Mouse (Mus musculus) embryonic facial prominence, embryonic 15.5 days (tissue): ENCODE measurements around the gene Gtpbp3. TPM values are rescaled to one million over a fixed set of nuclear protein-coding genes. Genes with fewer than 3 reads are reported as not detected.

Experiments used
- ATAC-seq: fragments of 200-750 bp; cut with Nextera tagmentation; 2 replicates; pipeline ENCODE4 v1.8.0; 2017; ENCODE audit warnings: low read depth, moderate TSS enrichment; ENCODE audit not compliant: insufficient number of reproducible peaks, low FRiP score, low TSS enrichment
- H3K27ac ChIP-seq: fragments of 300-500 bp; sonication (generic); replicated peaks from 2 replicates; pipeline ENCODE4 v1.5.1; 2015; ENCODE audit warnings: mild to moderate bottlenecking, inconsistent platforms
- H3K27me3 ChIP-seq: fragments of 300-500 bp; sonication (generic); 2 replicates; pipeline ENCODE4 v1.6.1; 2015; ENCODE audit warnings: inconsistent platforms
- H3K36me3 ChIP-seq: fragments of 300-500 bp; sonication (generic); 2 replicates; pipeline ENCODE4 v1.6.1; 2015; ENCODE audit warnings: mild to moderate bottlenecking, inconsistent platforms
- H3K4me1 ChIP-seq: fragments of 300-500 bp; sonication (generic); 2 replicates; pipeline ENCODE4 v1.6.1; 2015; ENCODE audit warnings: inconsistent platforms
- H3K4me2 ChIP-seq: fragments of 300-500 bp; sonication (generic); replicated peaks from 2 replicates; pipeline ENCODE4 v1.6.1; 2015; ENCODE audit warnings: mild to moderate bottlenecking, inconsistent platforms
- H3K4me3 ChIP-seq: fragments of 300-500 bp; sonication (generic); replicated peaks from 2 replicates; pipeline ENCODE4 v1.5.1; 2015; ENCODE audit warnings: mild to moderate bottlenecking, inconsistent platforms
- H3K9ac ChIP-seq: fragments of 300-500 bp; sonication (generic); 2 replicates; pipeline ENCODE4 v1.6.1; 2015; ENCODE audit warnings: inconsistent platforms
- H3K9me3 ChIP-seq: fragments of 300-500 bp; sonication (generic); replicated peaks from 2 replicates; pipeline ENCODE4 v1.6.1; 2016; ENCODE audit warnings: inconsistent platforms
- WGBS: fragments of 180-500 bp; shearing (Covaris S2); methylation state at CpG from one replicate; pipeline ENCODE4 v1.1.7; 2015; 5-methylcytosine and 5-hydroxymethylcytosine counted together
- polyA plus RNA-seq: library from polyadenylated mRNA; unstranded; fragments of >200 nt; fragmentation: Nextera tagmentation; extraction: Ambion mirVana; gene quantifications from 2 replicates; pipeline ENCODE4 v1.2.1, GENCODE M21; 2015

Gene Gtpbp3
- polyA plus RNA-seq = 15.9 and 17.3 TPM in 2 replicates

GRCm38 (mm10) chr8:71487691-71488445 lies at the start of gene Gtpbp3:
Gtpbp3 (plus strand) TSS chr8:71488103.
- under 1% methylated on average over 33 of the region's 33 CpGs for WGBS
- Histone ChIP-seq H3K9ac (peak within 1 kb of the TSS; percentile 75), H3K36me3 (peaks cover 28% of the 10 kb centered on the region), H3K4me2 (peak within 1 kb of the TSS; percentile 100), H3K27me3 (no peaks in the 10 kb centered on the region), H3K9me3 (no peaks in the 10 kb centered on the region), H3K4me1 (peaks cover 34% of the 10 kb centered on the region), H3K27ac (peak within 1 kb of the TSS; percentile 96), H3K4me3 (peak within 1 kb of the TSS; percentile 72)
- ATAC-seq = peak; percentile 55

GRCm38 (mm10) chr8:71441404-71441803 lies 46.5 kb upstream of the Gtpbp3 start:
- Histone ChIP-seq H3K4me3 (no peak overlapping the region), H3K27me3 (peaks cover 4% of the 10 kb centered on the region), H3K4me2 (no peak overlapping the region), H3K4me1 (no peaks in the 10 kb centered on the region), H3K36me3 (no peaks in the 10 kb centered on the region), H3K9me3 (no peaks in the 10 kb centered on the region), H3K27ac (no peak overlapping the region), H3K9ac (no peak overlapping the region)
- ATAC-seq = no peak
- WGBS = under 1% methylated on average over 7 of the region's 7 CpGs

GRCm38 (mm10) chr8:71445096-71445495 lies 42.8 kb upstream of the Gtpbp3 start:
- WGBS = 72% methylated on average over 7 of the region's 7 CpGs
- no peak for ATAC-seq

DNA sequence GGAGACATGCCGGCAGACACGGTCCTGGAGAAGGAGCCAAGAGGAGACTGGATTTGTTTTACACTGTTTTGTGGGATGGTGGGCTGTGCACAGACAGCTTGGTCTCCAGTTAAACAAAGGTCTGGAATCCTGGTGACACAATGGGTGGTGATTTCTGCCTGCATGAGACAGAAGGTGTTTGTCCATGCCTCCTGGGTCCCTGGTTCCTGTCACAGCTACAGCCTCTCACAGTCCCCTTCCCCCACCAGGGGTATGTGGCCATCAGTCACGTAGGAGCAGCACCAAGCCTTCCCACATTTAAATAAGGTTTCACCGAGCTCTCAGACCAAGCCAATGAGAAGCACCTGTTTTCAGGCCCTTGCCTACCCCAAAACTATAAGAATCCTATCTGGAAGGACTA lies 36.6 kb upstream of the Gtpbp3 start:
- 65% methylated on average over 4 of the region's 4 CpGs for WGBS
- Histone ChIP-seq H3K9me3 (no peaks in the 10 kb centered on the region), H3K27me3 (no peaks in the 10 kb centered on the region)

More at GRCm38 (mm10) chr8:71445096-71445495, 42.8 kb upstream of the Gtpbp3 start:
- no peak overlapping the region for H3K9ac ChIP-seq
- no peaks in the 10 kb centered on the region for H3K36me3 ChIP-seq
- no peak overlapping the region for H3K27ac ChIP-seq
- H3K4me1 ChIP-seq = no peaks in the 10 kb centered on the region
- no peak overlapping the region for H3K4me2 ChIP-seq
- no peaks in the 10 kb centered on the region for H3K9me3 ChIP-seq
- peaks cover 4% of the 10 kb centered on the region for H3K27me3 ChIP-seq
- no peak overlapping the region for H3K4me3 ChIP-seq

DNA sequence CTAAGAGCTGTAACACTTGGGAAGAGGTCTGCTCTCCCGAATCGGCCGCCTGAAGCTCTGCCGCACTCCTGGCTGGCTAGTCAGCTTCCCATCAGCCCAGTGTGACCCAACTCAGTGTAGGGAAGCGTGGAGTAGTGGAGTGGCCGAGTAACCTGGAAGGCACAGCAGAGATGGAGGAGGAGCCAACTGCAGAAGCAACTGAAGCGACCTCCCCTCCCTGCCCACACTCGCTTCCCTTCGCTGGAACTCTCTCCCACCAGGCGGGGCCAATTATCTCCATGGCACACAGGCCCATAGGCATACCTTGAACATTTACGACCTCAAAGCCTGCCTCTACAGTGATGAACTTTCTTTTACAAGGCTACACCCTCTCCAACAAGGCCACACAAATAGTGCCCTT lies 36.1 kb upstream of the Gtpbp3 start:
- no peak overlapping the region for H3K4me2 ChIP-seq
- WGBS = 35% methylated on average over 11 of the region's 11 CpGs
- no peaks in the 10 kb centered on the region for H3K9me3 ChIP-seq
- H3K36me3 ChIP-seq = 0 out of 2 replicates have a peak, but pooled peaks cover 2% of the 10 kb centered on the region
- H3K27ac ChIP-seq = no peak overlapping the region
- H3K4me3 ChIP-seq = no peak overlapping the region
- no peaks in the 10 kb centered on the region for H3K4me1 ChIP-seq
- H3K27me3 ChIP-seq = no peaks in the 10 kb centered on the region
- no peak overlapping the region for H3K9ac ChIP-seq
- ATAC-seq = no peak

More for the DNA sequence above, 36.6 kb upstream of the Gtpbp3 start:
- no peak overlapping the region for H3K4me3 ChIP-seq
- no peaks in the 10 kb centered on the region for H3K4me1 ChIP-seq
- no peak for ATAC-seq
- H3K36me3 ChIP-seq = 0 out of 2 replicates have a peak, but pooled peaks cover 2% of the 10 kb centered on the region
- H3K4me2 ChIP-seq = no peak overlapping the region
- no peak overlapping the region for H3K27ac ChIP-seq
- no peak overlapping the region for H3K9ac ChIP-seq

- Histone ChIP-seq H3K4me3 (no peak overlapping the region), H3K9ac (no peak overlapping the region), H3K27me3 (no peaks in the 10 kb centered on the region), H3K27ac (no peak overlapping the region), H3K4me1 (0 out of 2 replicates have a peak, but pooled peaks cover 4% of the 10 kb centered on the region), H3K36me3 (peaks cover 7% of the 10 kb centered on the region; the same call in 1 of the 2 replicates), H3K9me3 (no peaks in the 10 kb centered on the region), H3K4me2 (no peak overlapping the region)
- ATAC-seq = peak; percentile 55; the same call in 1 of the 2 replicates
- 60% methylated on average over 2 of the region's 2 CpGs for WGBS
These were observed 35.2 kb upstream of the Gtpbp3 start for GRCm38 (mm10) chr8:71452669-71453068.

- no peak for ATAC-seq
- H3K9me3 ChIP-seq = no peaks in the 10 kb centered on the region
- H3K27me3 ChIP-seq = no peaks in the 10 kb centered on the region
- H3K4me3 ChIP-seq = no peak overlapping the region
- H3K4me2 ChIP-seq = no peak overlapping the region
- WGBS = 81% methylated on average over 8 of the region's 8 CpGs
- H3K27ac ChIP-seq = no peak overlapping the region
- H3K36me3 ChIP-seq = peaks cover 26% of the 10 kb centered on the region
- 0 out of 2 replicates have a peak, but pooled peaks cover 4% of the 10 kb centered on the region for H3K4me1 ChIP-seq
- H3K9ac ChIP-seq = no peak overlapping the region
These were observed 33.2 kb upstream of the Gtpbp3 start for GRCm38 (mm10) chr8:71454668-71455067.

DNA sequence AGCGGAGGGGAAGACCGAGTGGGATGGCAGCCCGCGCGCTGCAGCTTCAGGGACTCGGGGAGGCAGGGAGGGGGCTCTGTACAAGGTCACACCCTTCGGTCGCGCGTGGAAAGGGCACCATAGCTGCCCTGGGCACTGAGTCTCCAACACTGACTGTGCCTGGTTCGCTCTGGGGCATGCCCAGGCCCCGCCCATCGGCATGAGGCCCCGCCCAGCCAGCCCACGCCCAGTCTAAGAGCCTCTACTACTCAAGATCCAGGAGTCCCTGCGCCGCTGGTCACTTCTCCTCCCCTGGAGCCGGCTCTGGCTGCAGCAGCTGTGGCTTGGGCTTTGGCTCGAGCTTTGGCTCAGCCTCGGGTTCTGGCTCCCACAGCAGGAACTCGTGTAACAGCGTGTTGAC lies 31.0 kb upstream of the Gtpbp3 start:
- H3K4me2 ChIP-seq = no peak overlapping the region
- peak; percentile 36; the same call in 1 of the 2 replicates for ATAC-seq
- no peak overlapping the region for H3K27ac ChIP-seq
- WGBS = 47% methylated on average over 22 of the region's 22 CpGs
- H3K9me3 ChIP-seq = no peaks in the 10 kb centered on the region
- H3K9ac ChIP-seq = no peak overlapping the region
- H3K27me3 ChIP-seq = no peaks in the 10 kb centered on the region
- 0 out of 2 replicates have a peak, but pooled peaks cover 15% of the 10 kb centered on the region for H3K4me1 ChIP-seq
- H3K36me3 ChIP-seq = peaks cover 42% of the 10 kb centered on the region
- no peak overlapping the region for H3K4me3 ChIP-seq

DNA sequence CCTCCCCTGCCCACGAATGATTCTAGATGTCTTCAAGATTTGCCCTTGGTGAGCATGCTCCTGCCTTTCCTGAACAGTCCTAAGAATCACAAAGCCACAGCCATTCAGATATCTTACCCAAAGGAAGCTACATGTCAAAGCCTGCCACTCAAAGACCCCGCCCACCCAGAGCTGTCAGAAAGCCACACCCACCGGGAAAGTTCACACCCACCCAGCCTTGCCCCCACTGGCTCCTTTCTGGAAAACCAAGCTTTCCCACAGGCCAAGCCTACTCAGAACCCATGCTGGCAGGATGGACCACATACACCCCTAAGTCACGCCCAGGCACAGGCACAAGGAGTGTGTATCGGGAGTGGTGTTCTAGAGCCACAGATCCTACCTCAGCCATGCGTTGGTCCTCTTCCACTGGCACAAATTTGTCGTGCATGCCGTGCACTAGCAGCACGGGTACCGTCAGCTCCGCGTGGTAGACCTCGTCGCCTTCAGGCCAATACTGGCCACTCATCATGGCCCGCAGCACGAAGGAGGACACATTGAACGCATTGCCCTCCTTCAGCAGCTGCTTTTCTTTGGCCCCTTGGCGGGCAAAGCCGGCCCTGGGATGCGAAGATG lies 30.1 kb upstream of the Gtpbp3 start:
- ATAC-seq = no peak
- no peak overlapping the region for H3K27ac ChIP-seq
- no peak overlapping the region for H3K4me3 ChIP-seq
- no peak overlapping the region for H3K9ac ChIP-seq
- no peak overlapping the region for H3K4me2 ChIP-seq
- WGBS = 86% methylated on average over 20 of the region's 20 CpGs
- no peaks in the 10 kb centered on the region for H3K27me3 ChIP-seq
- peaks cover 42% of the 10 kb centered on the region for H3K36me3 ChIP-seq
- no peaks in the 10 kb centered on the region for H3K9me3 ChIP-seq
- peaks cover 22% of the 10 kb centered on the region for H3K4me1 ChIP-seq

DNA sequence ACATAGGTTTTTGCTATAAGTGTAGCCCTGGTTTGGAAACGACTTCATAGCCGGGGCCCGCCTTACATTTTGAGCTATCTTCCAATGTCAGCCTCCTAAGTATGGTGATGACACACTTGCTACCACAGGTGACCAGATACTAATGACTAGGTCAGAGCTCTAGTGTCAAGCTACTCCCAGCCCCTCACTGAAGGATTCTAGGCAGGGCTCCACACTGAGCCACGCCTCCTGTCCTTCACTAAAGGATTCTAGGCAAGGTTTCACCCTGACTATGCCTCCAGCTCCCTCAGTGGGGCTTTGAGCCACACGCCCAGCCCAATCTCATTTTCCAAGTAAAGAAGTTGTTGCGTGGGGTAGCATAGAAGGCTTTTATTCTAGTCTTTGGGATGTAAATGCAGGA lies 27.2 kb upstream of the Gtpbp3 start:
- no peak overlapping the region for H3K4me3 ChIP-seq
- no peak overlapping the region for H3K27ac ChIP-seq
- no peak for ATAC-seq
- H3K4me2 ChIP-seq = no peak overlapping the region
- H3K9me3 ChIP-seq = no peaks in the 10 kb centered on the region
- no peak overlapping the region for H3K9ac ChIP-seq
- WGBS = 95% methylated on average over 6 of the region's 6 CpGs
- H3K27me3 ChIP-seq = no peaks in the 10 kb centered on the region
- H3K4me1 ChIP-seq = peaks cover 43% of the 10 kb centered on the region
- H3K36me3 ChIP-seq = peaks cover 42% of the 10 kb centered on the region

DNA sequence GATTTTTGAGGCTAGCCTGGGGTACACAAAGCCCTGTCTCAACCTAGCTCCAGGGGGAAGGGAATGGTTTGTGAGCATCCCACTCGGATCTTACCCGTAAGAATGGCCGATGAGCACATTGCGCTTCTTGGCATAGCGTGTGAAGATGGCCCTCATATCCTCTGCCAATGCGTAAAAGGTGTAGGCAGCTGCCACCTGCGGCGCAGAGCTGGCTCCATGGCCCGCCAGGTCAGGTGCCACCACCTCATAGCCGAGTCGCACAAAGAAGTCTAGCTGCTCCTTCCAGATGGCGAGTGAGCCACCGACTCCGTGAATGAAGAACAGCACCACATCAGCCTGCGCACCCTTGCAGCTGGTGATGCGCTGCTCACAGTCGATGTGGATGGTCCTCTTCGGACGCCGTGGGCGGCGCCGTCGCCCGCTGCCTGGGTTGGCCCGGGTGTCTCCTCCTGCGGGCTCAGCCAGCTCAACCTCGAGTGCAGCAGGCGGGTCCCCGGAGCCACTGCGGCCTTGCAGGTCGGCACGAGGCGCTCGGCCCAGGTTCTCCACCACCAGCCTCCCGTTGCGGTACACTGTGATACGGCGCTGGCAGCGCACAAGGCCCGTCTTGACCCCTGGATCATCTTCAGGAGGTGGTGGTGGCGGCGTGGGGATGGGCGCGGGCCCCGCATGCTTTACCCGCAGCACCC lies 26.6 kb upstream of the Gtpbp3 start:
- Histone ChIP-seq H3K4me1 (peaks cover 44% of the 10 kb centered on the region), H3K9me3 (no peaks in the 10 kb centered on the region), H3K27me3 (no peaks in the 10 kb centered on the region), H3K4me2 (no peak overlapping the region), H3K27ac (no peak overlapping the region), H3K36me3 (peaks cover 41% of the 10 kb centered on the region), H3K4me3 (no peak overlapping the region), H3K9ac (no peak overlapping the region)
- ATAC-seq = no peak
- WGBS = 81% methylated on average over 47 of the region's 47 CpGs
